Mouse (Mus musculus): Measurements from ENCODE around the gene Tyro3.

DNA sequence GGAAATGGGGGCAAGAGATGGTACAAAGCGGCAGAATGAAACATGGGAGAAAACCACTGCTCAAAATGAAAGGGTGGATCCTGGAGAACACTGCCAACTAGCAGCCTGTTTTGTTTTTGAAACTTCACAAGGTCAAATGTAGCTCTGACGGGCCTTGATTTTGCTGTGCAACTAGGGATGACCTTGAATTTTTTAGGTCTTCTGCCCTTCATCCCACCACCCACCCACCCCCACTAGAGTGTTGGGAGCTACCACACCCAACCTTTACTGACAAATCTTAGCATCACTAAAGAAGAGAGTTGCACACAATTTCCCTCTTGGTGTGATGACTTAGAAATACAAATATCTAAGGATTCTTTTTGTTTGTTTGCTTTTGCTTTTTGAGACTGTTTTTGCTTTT is 7.5 kb upstream of the Tyro3 start:
- TF ChIP-seq CTCF (IDR thresholded peaks at IDR 0.05; ENCODE audit: borderline replicate concordance, insufficient read depth, low read length) (no peak), POLR2A (IDR thresholded peaks at IDR 0.05; ENCODE audit: low read depth, low read length) (no peak)

Measured in embryonic fibroblast, embryonic 13.5 days (primary cell).